Mouse (Mus musculus) liver, postnatal 0 days (tissue): ENCODE data around the gene Samd13.

Experiments used
- CTCF ChIP-seq: sonication (generic); IDR thresholded peaks from 2 replicates; pipeline ENCODE4 v1.5.1; 2016; ENCODE audit warnings: antibody characterized with exemption, low read depth
- EP300 ChIP-seq: IDR thresholded peaks from 2 replicates; pipeline ENCODE4 v1.6.1; 2016; ENCODE audit warnings: antibody characterized with exemption, low read depth, mild to moderate bottlenecking

- TF ChIP-seq CTCF, result no peak
- TF ChIP-seq EP300, result no peak
Measured at GRCm38 (mm10) chr3:146718251-146718650, 32.9 kb upstream of the Samd13 start.
